Mouse (Mus musculus): ENCODE measurements around the gene Erlec1. TPM values are rescaled to one million over a fixed set of nuclear protein-coding genes. Genes with fewer than 3 reads are reported as not detected.

Gene Erlec1
- polyA plus RNA-seq, 1 experiment = 24.8 TPM

DNA sequence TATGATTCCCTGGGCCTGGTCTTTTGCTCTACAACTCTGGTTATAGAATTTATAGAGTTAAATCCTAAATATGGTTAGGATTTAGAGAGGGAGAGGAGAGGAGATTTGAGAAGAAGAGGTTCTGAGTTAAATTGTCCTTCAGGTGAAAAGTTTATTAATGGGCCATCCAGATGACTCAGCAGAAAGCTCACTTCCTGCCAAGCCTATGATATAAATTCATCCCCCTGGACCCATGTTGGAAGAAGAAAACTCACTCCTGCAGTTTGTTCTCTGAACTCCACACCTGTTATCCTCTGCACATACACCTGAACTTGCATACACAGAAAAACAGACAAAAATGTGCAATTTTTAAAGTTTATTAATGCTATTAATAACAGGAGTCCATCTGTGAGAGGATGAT, 54.8 kb downstream of the Erlec1 start:
- H3K4me3 ChIP-seq (replicated peaks; ENCODE audit: control insufficient read depth, low read depth, low read length) = no peak overlapping the region
- no peak overlapping the region for H3K27ac ChIP-seq (ENCODE audit: control insufficient read depth, insufficient read depth, low read depth, low read length, poor library complexity)
- TF ChIP-seq CTCF (IDR thresholded peaks at IDR 0.05; ENCODE audit: control insufficient read depth, insufficient read depth, low read length) = no peak
- H3K4me1 ChIP-seq (ENCODE audit: control insufficient read depth, insufficient read depth, low read length) = no peaks in the 10 kb centered on the region

DNA sequence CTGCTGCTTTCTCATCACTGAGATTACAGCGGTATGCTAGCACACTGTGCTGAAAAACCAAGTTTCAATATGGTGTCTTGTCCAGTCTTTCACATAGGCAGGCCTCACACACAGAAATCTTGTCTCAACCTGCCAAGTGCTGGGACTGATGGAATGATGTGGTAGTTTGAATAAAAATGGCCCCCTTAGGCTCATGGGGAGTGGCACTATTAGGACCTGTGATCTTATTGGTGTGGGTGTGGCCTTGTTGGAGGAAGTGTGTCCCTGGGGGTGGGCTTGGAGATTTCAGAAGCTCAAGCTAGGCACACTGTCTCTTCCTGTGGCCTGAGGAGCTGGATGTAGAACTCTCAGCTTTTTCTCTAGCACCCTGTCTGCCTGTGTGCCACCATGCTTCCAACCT, 57.9 kb downstream of the Erlec1 start:
- Histone ChIP-seq H3K4me3 (replicated peaks; ENCODE audit: control insufficient read depth, low read depth, low read length) (no peak overlapping the region), H3K4me1 (ENCODE audit: control insufficient read depth, insufficient read depth, low read length) (no peaks in the 10 kb centered on the region), H3K27ac (ENCODE audit: control insufficient read depth, insufficient read depth, low read depth, low read length, poor library complexity) (no peak overlapping the region)
- no peak for TF ChIP-seq CTCF (IDR thresholded peaks at IDR 0.05; ENCODE audit: control insufficient read depth, insufficient read depth, low read length)
- TF ChIP-seq POLR2A (IDR thresholded peaks at IDR 0.05; ENCODE audit: borderline replicate concordance, control insufficient read depth, low read depth, low read length) = no peak
- WGBS = 85% methylated on average over 1 of the region's 1 CpGs

- 75% methylated on average over 2 of the region's 2 CpGs for WGBS
- TF ChIP-seq POLR2A (IDR thresholded peaks at IDR 0.05; ENCODE audit: borderline replicate concordance, control insufficient read depth, low read depth, low read length) (no peak), CTCF (IDR thresholded peaks at IDR 0.05; ENCODE audit: control insufficient read depth, insufficient read depth, low read length) (no peak)
- H3K27ac ChIP-seq (ENCODE audit: control insufficient read depth, insufficient read depth, low read depth, low read length, poor library complexity) = no peak overlapping the region
- no peak overlapping the region for H3K4me3 ChIP-seq (replicated peaks; ENCODE audit: control insufficient read depth, low read depth, low read length)
- no peaks in the 10 kb centered on the region for H3K4me1 ChIP-seq (ENCODE audit: control insufficient read depth, insufficient read depth, low read length)
Measured at GRCm38 (mm10) chr11:30888153-30888552, 66.0 kb downstream of the Erlec1 start.

- WGBS = 16% methylated on average over 41 of the region's 41 CpGs
- H3K4me3 ChIP-seq (replicated peaks; ENCODE audit: control insufficient read depth, low read depth, low read length) = no peak within 1 kb of the TSS
- no peak for TF ChIP-seq CTCF (IDR thresholded peaks at IDR 0.05; ENCODE audit: control insufficient read depth, insufficient read depth, low read length)
- no peak for TF ChIP-seq POLR2A (IDR thresholded peaks at IDR 0.05; ENCODE audit: borderline replicate concordance, control insufficient read depth, low read depth, low read length)
- no peak within 1 kb of the TSS for H3K27ac ChIP-seq (ENCODE audit: control insufficient read depth, insufficient read depth, low read depth, low read length, poor library complexity)
- no peaks in the 10 kb centered on the region for H3K4me1 ChIP-seq (ENCODE audit: control insufficient read depth, insufficient read depth, low read length)
Measured at GRCm38 (mm10) chr11:30885171-30885871, 68.8 kb downstream of the Erlec1 start, which contains the start of the genes Gpr75 and Asb3. Gpr75 (plus strand) TSS chr11:30885358. Asb3 (plus strand) TSS chr11:30885416.

Other genes with a start within 250 kb of the Erlec1 start
- 12.3 and 28.5 TPM in 2 replicates for gene Psme4, start 182.6 kb downstream of the Erlec1 start, polyA plus RNA-seq (2011; ENCODE audit: insufficient read depth, insufficient read length, low replicate concordance, missing spikeins)
- not detected in 2 replicates for gene Gpr75, start 69.0 kb downstream of the Erlec1 start, polyA plus RNA-seq (2011; ENCODE audit: insufficient read depth, insufficient read length, low replicate concordance, missing spikeins)
- 5.8 and 5.9 TPM in 2 replicates for gene Asb3, start 68.9 kb downstream of the Erlec1 start, polyA plus RNA-seq (2011; ENCODE audit: insufficient read depth, insufficient read length, low replicate concordance, missing spikeins)
- 14.8 and 15.8 TPM in 2 replicates for gene Chac2, start 32.0 kb upstream of the Erlec1 start, polyA plus RNA-seq (2011; ENCODE audit: insufficient read depth, insufficient read length, low replicate concordance, missing spikeins)
- gene Gm17332, start 228.1 kb upstream of the Erlec1 start, polyA plus RNA-seq (2011; ENCODE audit: insufficient read depth, insufficient read length, low replicate concordance, missing spikeins) = not detected in 2 replicates